Mouse (Mus musculus) embryonic fibroblast, embryonic 13.5 days (primary cell): ENCODE results near the gene Gm21988.

ENCODE experiments used
- CTCF ChIP-seq: IDR thresholded peaks from 2 replicates; pipeline ENCODE4 v1.5.1; 2011; ENCODE audit warnings: mild to moderate bottlenecking, control low read depth, low read length, moderate library complexity, borderline replicate concordance; ENCODE audit not compliant: insufficient read depth
- POLR2A ChIP-seq: IDR thresholded peaks from 2 replicates; pipeline ENCODE4 v1.6.1; 2011; ENCODE audit warnings: low read depth, mild to moderate bottlenecking, control low read depth, low read length, moderate library complexity

DNA sequence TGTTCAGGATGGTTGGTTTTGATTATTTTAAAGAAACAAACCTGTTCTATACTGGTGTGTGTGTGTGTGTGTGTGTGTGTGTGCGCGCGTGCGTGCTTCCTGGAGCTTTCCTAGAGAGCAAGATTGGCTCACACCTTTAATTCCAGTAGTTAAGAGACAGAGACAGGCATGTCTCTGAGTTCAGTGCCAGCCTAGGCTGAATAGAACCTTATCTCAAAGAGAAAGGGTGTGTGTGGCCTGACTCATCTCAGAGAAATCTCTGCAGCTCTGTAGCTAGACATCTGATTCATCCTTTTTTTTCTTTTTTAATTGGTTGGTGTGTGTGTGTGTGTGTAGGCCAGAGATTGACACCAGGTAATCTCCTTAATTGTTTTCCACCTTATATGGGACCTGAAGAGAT is 19.4 kb upstream of the Gm21988 start:
- TF ChIP-seq CTCF (no peak), POLR2A (no peak)
